9 mouse cellular contexts compared by ENCODE assay signal in the genomic region with DNA sequence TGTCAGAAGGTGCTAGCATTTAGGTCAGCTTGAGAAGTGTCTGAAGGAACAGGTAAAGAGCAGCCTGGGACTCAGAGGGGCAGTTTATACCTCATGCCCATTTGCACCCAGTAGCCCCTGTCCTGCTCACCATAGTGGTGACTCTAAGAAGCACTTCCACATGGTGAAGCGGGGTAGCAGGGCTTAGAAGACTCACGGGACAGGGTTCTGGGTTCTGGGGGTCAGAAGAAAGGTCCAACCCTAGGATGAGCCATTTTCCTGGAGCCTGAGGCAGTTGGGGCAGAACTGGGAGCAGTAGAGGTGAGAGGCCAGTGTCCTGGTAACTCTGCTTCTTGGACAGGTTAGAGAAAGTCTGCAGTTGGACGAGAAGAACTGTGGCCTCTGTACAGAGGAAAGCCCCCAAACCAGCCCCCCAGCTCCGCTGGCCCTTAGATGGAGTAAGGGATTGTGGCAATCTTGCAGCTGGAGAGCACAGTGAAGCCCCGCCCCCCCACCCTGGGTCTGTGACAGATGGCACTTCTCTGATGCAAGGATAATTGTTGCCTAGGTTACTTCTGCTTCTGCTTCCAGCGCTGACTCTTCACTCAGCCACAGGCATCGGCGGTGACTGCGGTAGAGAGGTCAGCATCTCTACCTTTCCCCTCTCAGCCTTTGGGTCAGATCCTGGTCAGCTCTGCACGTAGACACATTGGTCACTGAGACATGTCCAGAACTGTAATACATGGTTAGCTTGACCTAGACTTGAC. TPM values are rescaled to one million over a fixed set of nuclear protein-coding genes. Genes with fewer than 3 reads are reported as not detected.
DNase-seq lines count a peak whose midpoint lies in the region; ATAC-seq and TF ChIP-seq lines count a peak whose summit lies in the region.
"Had no signal": no experiment of that assay in that cellular context is flagged by ENCODE, and none has a peak within 500 bp of the region (broad histone marks: within the 10 kb centered on the region; RNA-seq: fewer than 3 reads in every experiment).

No protein-coding gene starts in this region.

- H3K4me3 ChIP-seq in lung, postnatal 0 days (ENCODE audit: low read depth, low read length) = no peak overlapping the region
- no peak overlapping the region for H3K4me3 ChIP-seq in embryonic facial prominence, embryonic 14.5 days (ENCODE audit: low read depth, low read length)
- H3K4me3 ChIP-seq in heart, embryonic 12.5 days = no peak overlapping the region
- H3K4me3 ChIP-seq: limb, embryonic 10.5 days had no signal

- no peaks in the 10 kb centered on the region for H3K27me3 ChIP-seq in lung, postnatal 0 days (replicated peaks; ENCODE audit: insufficient read depth, low read length)
- H3K27me3 ChIP-seq in embryonic facial prominence, embryonic 14.5 days (replicated peaks; ENCODE audit: control insufficient read depth, insufficient read depth, low read length) = no peaks in the 10 kb centered on the region
- peaks cover 8% of the 10 kb centered on the region; the same call in 1 of the 2 replicates for H3K27me3 ChIP-seq in heart, embryonic 12.5 days (replicated peaks)

- H3K27ac ChIP-seq in lung, postnatal 0 days (ENCODE audit: low read length) = no peak overlapping the region
- H3K27ac ChIP-seq in embryonic facial prominence, embryonic 14.5 days (replicated peaks; ENCODE audit: low read depth, low read length) = no peak overlapping the region
- no peak overlapping the region for H3K27ac ChIP-seq in heart, embryonic 12.5 days (ENCODE audit: poor library complexity, severe bottlenecking)
- H3K27ac ChIP-seq: limb, embryonic 10.5 days had no signal

- ATAC-seq in lung, postnatal 0 days = peak; percentile 32; the same call in 1 of the 2 replicates
- peak; percentile 76; the same call in 1 of the 2 replicates for ATAC-seq in embryonic facial prominence, embryonic 14.5 days (ENCODE audit: low read depth)
- no peak for ATAC-seq in heart, embryonic 12.5 days (ENCODE audit: insufficient number of reproducible peaks, low FRiP score)
- ATAC-seq in CD4-positive, CD25-positive, alpha-beta regulatory T cell, adult 4 months = no peak

- intact Hi-C loops in gastrocnemius, postnatal 36 days (cut with DNase I) = no loop called here

- H3K4me1 ChIP-seq in lung, postnatal 0 days (ENCODE audit: insufficient read depth, low read depth, low read length) = no peaks in the 10 kb centered on the region
- H3K4me1 ChIP-seq in embryonic facial prominence, embryonic 14.5 days (ENCODE audit: control insufficient read depth, insufficient read depth, low read length) = 0 out of 2 replicates have a peak, but pooled peaks cover 5% of the 10 kb centered on the region
- H3K4me1 ChIP-seq in heart, embryonic 12.5 days (replicated peaks) = peaks cover 10% of the 10 kb centered on the region; the same call in 1 of the 2 replicates

- H3K4me2 ChIP-seq in lung, postnatal 0 days (replicated peaks; ENCODE audit: low read depth, low read length) = no peak overlapping the region
- no peak overlapping the region for H3K4me2 ChIP-seq in embryonic facial prominence, embryonic 14.5 days (ENCODE audit: low read depth, low read length)
- no peak overlapping the region for H3K4me2 ChIP-seq in heart, embryonic 12.5 days

- H3K9ac ChIP-seq in lung, postnatal 0 days (replicated peaks; ENCODE audit: low read depth) = no peak overlapping the region
- H3K9ac ChIP-seq in embryonic facial prominence, embryonic 14.5 days (ENCODE audit: low read depth, low read length) = no peak overlapping the region
- no peak overlapping the region for H3K9ac ChIP-seq in heart, embryonic 12.5 days

- no peak for TF ChIP-seq CTCF in lung, postnatal 0 days (IDR thresholded peaks at IDR 0.05)

- 24% methylated on average over 10 of the region's 10 CpGs for WGBS in lung, postnatal 0 days
- WGBS in embryonic facial prominence, embryonic 14.5 days = 38% methylated on average over 8 of the region's 10 CpGs
- 31% methylated on average over 10 of the region's 10 CpGs for WGBS in heart, embryonic 12.5 days

- peak; percentile 14 for DNase-seq in lung, postnatal 0 days (ENCODE audit: low spot score)
- no peak for DNase-seq in lung, postnatal 14 days
- peak; percentile 36 for DNase-seq in embryonic facial prominence, embryonic 14.5 days (ENCODE audit: low spot score)
- peak; percentile 45 for DNase-seq in mesoderm, embryonic 11.5 days (ENCODE audit: low read depth, low spot score)
- no peak for DNase-seq in frontal cortex, postnatal 25 days (ENCODE audit: low spot score in 2 of 2)
- no peak for DNase-seq in gastrocnemius, postnatal 36 days

- no peak for TF ChIP-seq EP300 in lung, postnatal 0 days (IDR thresholded peaks at IDR 0.05)

- no peaks in the 10 kb centered on the region for H3K9me3 ChIP-seq in lung, postnatal 0 days (ENCODE audit: low read length)
- H3K9me3 ChIP-seq in embryonic facial prominence, embryonic 14.5 days (ENCODE audit: control insufficient read depth, low read length) = no peaks in the 10 kb centered on the region
- no peaks in the 10 kb centered on the region for H3K9me3 ChIP-seq in heart, embryonic 12.5 days (replicated peaks)
- H3K9me3 ChIP-seq: limb, embryonic 10.5 days had no signal

- no peaks in the 10 kb centered on the region for H3K36me3 ChIP-seq in lung, postnatal 0 days (ENCODE audit: insufficient read depth, low read length)
- H3K36me3 ChIP-seq in embryonic facial prominence, embryonic 14.5 days (ENCODE audit: control insufficient read depth, insufficient read depth, low read length) = no peaks in the 10 kb centered on the region
- no peaks in the 10 kb centered on the region for H3K36me3 ChIP-seq in heart, embryonic 12.5 days
- H3K36me3 ChIP-seq: limb, embryonic 10.5 days had no signal

RNA-seq across cellular contexts. Expression of a gene that starts 18.7 kb away (rescaled TPM):
- polyA plus RNA-seq in lung, postnatal 0 days (2015; fragmentation: Nextera tagmentation; extraction: Ambion mirVana) = 26.8 and 28.3 TPM in 2 replicates
- 26.3 and 27.8 TPM in 2 replicates for polyA plus RNA-seq in embryonic facial prominence, embryonic 14.5 days (2014; fragmentation: Nextera tagmentation; extraction: Ambion mirVana)
- 21.0 and 21.3 TPM in 2 replicates for polyA plus RNA-seq in heart, embryonic 12.5 days (2016; fragmentation: Nextera tagmentation; extraction: Ambion mirVana)
- 1 to 10 TPM; 6.7 to 7.8 TPM for total RNA-seq in gastrocnemius, postnatal 36 days (2021)
- 1 to 10 TPM in 1 of 2 experiments, under 1 TPM in 1; 0.67 to 2.9 TPM for polyA plus RNA-seq in CD4-positive, CD25-positive, alpha-beta regulatory T cell, adult 4 months (2017; shearing (Covaris generic))

RNA-seq across cellular contexts. Expression of a gene that starts 29.4 kb away (rescaled TPM):
- polyA plus RNA-seq in lung, postnatal 0 days (2015; fragmentation: Nextera tagmentation; extraction: Ambion mirVana) = 281 and 298 TPM in 2 replicates
- 582 TPM in 2 replicates for polyA plus RNA-seq in embryonic facial prominence, embryonic 14.5 days (2014; fragmentation: Nextera tagmentation; extraction: Ambion mirVana)
- polyA plus RNA-seq in heart, embryonic 12.5 days (2016; fragmentation: Nextera tagmentation; extraction: Ambion mirVana) = 426 and 435 TPM in 2 replicates
- total RNA-seq in gastrocnemius, postnatal 36 days (2021) = 100 to 1,000 TPM; 218 to 221 TPM
- polyA plus RNA-seq in CD4-positive, CD25-positive, alpha-beta regulatory T cell, adult 4 months (2017; shearing (Covaris generic)) = 10 to 100 TPM; 42.0 to 74.5 TPM

Comparison
In these comparisons a context has a peak if more than half of its experiments do, and no peak if none do; other contexts are left out.
1. DNase-seq: peak in lung, postnatal 0 days (single experiment), embryonic facial prominence, embryonic 14.5 days (single experiment) and mesoderm, embryonic 11.5 days (single experiment); none in lung, postnatal 14 days (single experiment), frontal cortex, postnatal 25 days (0 of 2) and gastrocnemius, postnatal 36 days (0 of 2).
2. ATAC-seq: peak in lung, postnatal 0 days (single experiment) and embryonic facial prominence, embryonic 14.5 days (single experiment); none in heart, embryonic 12.5 days (single experiment) and CD4-positive, CD25-positive, alpha-beta regulatory T cell, adult 4 months (single experiment).